Mouse (Mus musculus): ENCODE measurements at regions not wholly inside any gene's neighbourhood (a gene's known extent, or its start where the extent isn't known, plus 50 kb on each side); places are given as distances from the start of the nearest gene placed in this dataset.

DNA sequence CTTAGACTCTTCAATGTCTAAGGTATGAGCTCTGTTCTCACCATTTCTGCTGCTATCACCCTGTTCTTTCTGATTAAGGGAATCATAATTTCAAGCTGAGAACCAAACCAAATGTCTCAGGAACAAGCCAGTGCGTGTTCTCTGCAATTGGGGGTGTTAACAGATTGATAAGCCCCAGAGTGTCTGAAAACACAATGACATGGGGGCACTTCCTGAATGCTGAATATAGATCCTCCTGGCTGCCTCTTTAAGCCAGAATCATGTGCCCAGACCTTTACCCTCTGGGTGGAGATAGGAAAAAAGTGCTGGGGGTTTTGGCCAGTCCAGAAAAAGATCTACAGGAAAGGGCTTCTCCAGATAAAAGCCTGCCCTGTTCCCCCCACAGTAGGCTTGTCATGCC is 84.0 kb downstream of the Mtx3 start:
- TF ChIP-seq EP300 (optimal IDR thresholded peaks at IDR 0.05) (no peak), CTCF (IDR thresholded peaks at IDR 0.05; ENCODE audit: low read depth) (no peak)

Measured in stomach, postnatal 0 days (tissue).